ENCODE assay signal across 10 mouse cellular contexts in the genomic region with DNA sequence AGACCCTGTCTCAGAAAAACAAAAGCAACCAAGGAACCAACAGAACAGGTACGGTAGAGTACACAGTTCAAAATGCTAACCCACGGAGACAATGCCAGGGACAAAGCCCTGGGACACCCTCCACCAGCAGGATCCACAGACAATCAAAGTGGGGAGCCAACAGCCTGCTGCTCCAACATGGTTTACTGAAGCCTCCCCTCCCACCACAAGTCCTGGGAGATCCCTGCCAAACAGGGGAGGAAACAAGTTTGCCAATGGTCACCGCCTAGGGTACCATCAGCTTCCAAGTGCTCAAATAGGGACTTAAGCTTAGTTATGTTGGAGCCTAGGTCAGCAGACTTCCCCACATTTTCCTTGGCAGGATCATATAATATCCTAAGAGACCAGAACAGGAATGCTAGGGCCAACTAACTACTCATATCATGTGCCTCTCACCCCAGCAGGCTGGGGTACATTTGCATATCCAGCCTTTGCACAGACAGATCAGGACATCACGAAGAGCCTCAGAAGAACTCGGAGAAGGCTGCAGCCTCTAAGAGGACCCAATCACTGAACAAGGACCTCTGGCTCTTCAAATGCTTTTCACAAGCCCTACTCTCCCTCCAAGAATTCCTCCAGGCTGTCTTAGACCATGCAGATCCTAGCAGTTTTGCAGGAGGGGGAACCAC. TPM values are rescaled to one million over a fixed set of nuclear protein-coding genes. Genes with fewer than 3 reads are reported as not detected.
A peak's percentile ranks its signal among the peaks of the same experiment; 100 is the strongest.
DNase-seq lines count a peak whose midpoint lies in the region; ATAC-seq and TF ChIP-seq lines count a peak whose summit lies in the region.
"Had no signal": no experiment of that assay in that cellular context is flagged by ENCODE, and none has a peak within 500 bp of the region (broad histone marks: within the 10 kb centered on the region; RNA-seq: fewer than 3 reads in every experiment).

No protein-coding gene starts in this region.

- no peak overlapping the region for H3K4me3 ChIP-seq in lung, postnatal 0 days (ENCODE audit: low read depth, low read length)
- peak overlapping the region; percentile 7; the same call in 1 of the 2 replicates for H3K4me3 ChIP-seq in forebrain, embryonic 12.5 days (replicated peaks)
- peak overlapping the region; percentile 20 for H3K4me3 ChIP-seq in limb, embryonic 12.5 days (replicated peaks)

- no peak for DNase-seq in lung, postnatal 0 days (ENCODE audit: low spot score)
- DNase-seq in lung, postnatal 25 days (ENCODE audit: low spot score) = no peak
- DNase-seq in skeletal muscle tissue, adult 2 months (ENCODE audit: low read depth, low spot score) = peak; percentile 52
- DNase-seq in left cerebral cortex, postnatal 10 days (ENCODE audit: extremely low spot score in 1 of 2, low spot score in 2 of 2) = no peak
- no peak for DNase-seq in urinary bladder, postnatal 10 days (ENCODE audit: low spot score)
- no peak for DNase-seq in ovary, postnatal 14 days (ENCODE audit: low spot score)

- peak overlapping the region; percentile 85 for H3K27ac ChIP-seq in lung, postnatal 0 days (ENCODE audit: low read length)
- peak overlapping the region; percentile 63; the same call in 1 of the 2 replicates for H3K27ac ChIP-seq in forebrain, embryonic 12.5 days
- peak overlapping the region; percentile 91 for H3K27ac ChIP-seq in limb, embryonic 12.5 days

- no peaks in the 10 kb centered on the region for H3K27me3 ChIP-seq in lung, postnatal 0 days (replicated peaks; ENCODE audit: insufficient read depth, low read length)
- H3K27me3 ChIP-seq in forebrain, embryonic 12.5 days = no peaks in the 10 kb centered on the region
- no peaks in the 10 kb centered on the region for H3K27me3 ChIP-seq in limb, embryonic 12.5 days

- no peaks in the 10 kb centered on the region for H3K9me3 ChIP-seq in lung, postnatal 0 days (ENCODE audit: low read length)
- no peaks in the 10 kb centered on the region for H3K9me3 ChIP-seq in forebrain, embryonic 12.5 days
- no peaks in the 10 kb centered on the region for H3K9me3 ChIP-seq in limb, embryonic 12.5 days

- TF ChIP-seq EP300 in lung, postnatal 0 days (IDR thresholded peaks at IDR 0.05) = no peak

- H3K9ac ChIP-seq in lung, postnatal 0 days (replicated peaks; ENCODE audit: low read depth) = no peak overlapping the region
- H3K9ac ChIP-seq in forebrain, embryonic 12.5 days = 0 out of 2 replicates have a peak overlapping the region, but pooled peaks have one; percentile 22
- peak overlapping the region; percentile 52; the same call in 1 of the 2 replicates for H3K9ac ChIP-seq in limb, embryonic 12.5 days (replicated peaks)

- peaks cover 60% of the 10 kb centered on the region for H3K4me1 ChIP-seq in lung, postnatal 0 days (ENCODE audit: insufficient read depth, low read depth, low read length)
- peaks cover 74% of the 10 kb centered on the region for H3K4me1 ChIP-seq in forebrain, embryonic 12.5 days
- peaks cover 80% of the 10 kb centered on the region for H3K4me1 ChIP-seq in limb, embryonic 12.5 days (replicated peaks)

- intact Hi-C loops in left cerebral cortex, postnatal 10 days (cut with DNase I) = loop anchor here (5.0 kb wide), 1 partner anchor 52 kb away; a partner anchor contains a TSS

- 58% methylated on average over 5 of the region's 5 CpGs for WGBS in lung, postnatal 0 days
- 73% methylated on average over 5 of the region's 5 CpGs for WGBS in forebrain, embryonic 12.5 days
- 74% methylated on average over 5 of the region's 5 CpGs for WGBS in limb, embryonic 12.5 days

- no peak for ATAC-seq in lung, postnatal 0 days
- ATAC-seq in forebrain, embryonic 12.5 days (ENCODE audit: low FRiP score) = no peak
- ATAC-seq in limb, embryonic 12.5 days (ENCODE audit: insufficient number of reproducible peaks, insufficient read depth, low FRiP score, low TSS enrichment, low read depth) = no peak

- peak overlapping the region; percentile 42 for H3K4me2 ChIP-seq in lung, postnatal 0 days (replicated peaks; ENCODE audit: low read depth, low read length)
- peak overlapping the region; percentile 25 for H3K4me2 ChIP-seq in forebrain, embryonic 12.5 days
- H3K4me2 ChIP-seq in limb, embryonic 12.5 days = peak overlapping the region; percentile 50

- no peak for TF ChIP-seq CTCF in lung, postnatal 0 days (IDR thresholded peaks at IDR 0.05)

- H3K36me3 ChIP-seq in lung, postnatal 0 days (ENCODE audit: insufficient read depth, low read length) = no peaks in the 10 kb centered on the region
- H3K36me3 ChIP-seq in forebrain, embryonic 12.5 days (replicated peaks) = peaks cover 4% of the 10 kb centered on the region; the same call in 1 of the 2 replicates
- H3K36me3 ChIP-seq in limb, embryonic 12.5 days = peaks cover 23% of the 10 kb centered on the region

RNA-seq across cellular contexts. Expression of a gene that starts 13.6 kb away (rescaled TPM):
- 25.6 and 27.3 TPM in 2 replicates for polyA plus RNA-seq in lung, postnatal 0 days (2015; fragmentation: Nextera tagmentation; extraction: Ambion mirVana)
- 28.6 and 29.8 TPM in 2 replicates for polyA plus RNA-seq in forebrain, embryonic 12.5 days (2016; fragmentation: Nextera tagmentation; extraction: Ambion mirVana)
- polyA plus RNA-seq in limb, embryonic 12.5 days (2016; fragmentation: Nextera tagmentation; extraction: Ambion mirVana) = 33.9 and 36.0 TPM in 2 replicates
- total RNA-seq in left cerebral cortex, postnatal 10 days (2021) = 10 to 100 TPM; 64.6 to 66.3 TPM

RNA-seq across cellular contexts. Expression of a gene that starts 19.2 kb away (rescaled TPM):
- polyA plus RNA-seq in lung, postnatal 0 days (2015; fragmentation: Nextera tagmentation; extraction: Ambion mirVana) = not detected in 2 replicates
- polyA plus RNA-seq in forebrain, embryonic 12.5 days (2016; fragmentation: Nextera tagmentation; extraction: Ambion mirVana) = not detected in 2 replicates
- 0.14 TPM in 1 of 2 replicates, not detected in the other for polyA plus RNA-seq in limb, embryonic 12.5 days (2016; fragmentation: Nextera tagmentation; extraction: Ambion mirVana)
- not detected for total RNA-seq in left cerebral cortex, postnatal 10 days (2021)
- total RNA-seq: adrenal gland, postnatal 14 days had no signal

RNA-seq across cellular contexts. Expression of a gene that starts 33.7 kb away (rescaled TPM):
- polyA plus RNA-seq in lung, postnatal 0 days (2015; fragmentation: Nextera tagmentation; extraction: Ambion mirVana) = not detected in 2 replicates
- 0.65 TPM in 1 of 2 replicates, not detected in the other for polyA plus RNA-seq in forebrain, embryonic 12.5 days (2016; fragmentation: Nextera tagmentation; extraction: Ambion mirVana)
- not detected in 2 replicates for polyA plus RNA-seq in limb, embryonic 12.5 days (2016; fragmentation: Nextera tagmentation; extraction: Ambion mirVana)
- total RNA-seq in left cerebral cortex, postnatal 10 days (2021) = 10 to 100 TPM; 15.6 to 17.8 TPM
- total RNA-seq: adrenal gland, postnatal 14 days had no signal
- polyA plus RNA-seq: large intestine, adult 2 months had no signal

RNA-seq across cellular contexts. Expression of a gene that starts 43.7 kb away (rescaled TPM):
- 0.07 TPM in 1 of 2 replicates, not detected in the other for polyA plus RNA-seq in lung, postnatal 0 days (2015; fragmentation: Nextera tagmentation; extraction: Ambion mirVana)
- polyA plus RNA-seq in forebrain, embryonic 12.5 days (2016; fragmentation: Nextera tagmentation; extraction: Ambion mirVana) = not detected in 2 replicates
- not detected in 2 replicates for polyA plus RNA-seq in limb, embryonic 12.5 days (2016; fragmentation: Nextera tagmentation; extraction: Ambion mirVana)
- total RNA-seq in left cerebral cortex, postnatal 10 days (2021) = not detected
- polyA plus RNA-seq: large intestine, adult 2 months had no signal

RNA-seq across cellular contexts. Expression of a gene that starts 47.9 kb away (rescaled TPM):
- 9.0 and 13.0 TPM in 2 replicates for polyA plus RNA-seq in lung, postnatal 0 days (2015; fragmentation: Nextera tagmentation; extraction: Ambion mirVana)
- polyA plus RNA-seq in forebrain, embryonic 12.5 days (2016; fragmentation: Nextera tagmentation; extraction: Ambion mirVana) = not detected in 2 replicates
- not detected in 2 replicates for polyA plus RNA-seq in limb, embryonic 12.5 days (2016; fragmentation: Nextera tagmentation; extraction: Ambion mirVana)
- total RNA-seq in left cerebral cortex, postnatal 10 days (2021) = under 1 TPM; 0.41 to 0.43 TPM
